Mouse (Mus musculus): ENCODE measurements around the gene Tpra1. TPM values are rescaled to one million over a fixed set of nuclear protein-coding genes. Genes with fewer than 3 reads are reported as not detected.
A peak's percentile ranks its signal among the peaks of the same experiment; 100 is the strongest.

Gene Tpra1
- polyA plus RNA-seq, 1 experiment, result 29.1 TPM

DNA sequence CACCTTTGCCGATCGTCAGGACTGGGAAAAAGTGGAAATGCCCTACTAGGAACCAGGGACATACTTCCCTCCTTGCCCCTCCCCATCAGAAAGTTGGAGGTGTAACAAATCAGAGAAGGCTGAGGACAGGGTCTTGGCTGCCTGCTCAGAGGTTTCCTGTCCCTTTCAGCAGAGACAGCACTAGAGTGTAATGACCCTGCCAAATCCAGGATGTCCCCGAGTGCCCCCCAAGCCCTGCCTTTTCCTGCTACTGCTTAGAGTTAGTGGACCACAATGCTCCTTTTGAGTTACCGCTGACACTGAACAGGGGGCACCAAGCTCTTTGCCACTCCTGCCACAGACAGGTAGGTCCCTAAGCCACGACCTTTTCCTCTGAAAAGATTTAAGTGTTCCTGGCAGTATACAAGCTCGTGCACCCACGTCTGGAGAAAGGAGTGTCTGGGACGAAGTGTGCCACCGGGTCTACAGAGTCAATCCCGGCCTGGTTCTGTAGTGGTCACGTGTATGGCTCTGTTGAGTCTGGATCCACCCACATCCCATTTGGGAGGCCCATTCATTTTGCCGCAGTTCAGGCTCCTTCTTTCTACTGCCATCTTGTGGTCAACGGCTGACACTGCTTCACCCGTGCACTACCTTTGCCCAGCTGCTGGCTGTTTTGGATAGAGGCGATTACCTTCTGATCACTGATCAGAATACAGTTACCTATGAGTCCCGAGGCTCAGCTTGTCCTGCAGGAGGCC lies 4.5 kb downstream of the Tpra1 start:
- H3K36me3 ChIP-seq (ENCODE audit: control insufficient read depth, insufficient read depth), result no peaks in the 10 kb centered on the region
- peaks cover 39% of the 10 kb centered on the region for H3K79me2 ChIP-seq (ENCODE audit: control insufficient read depth, insufficient read depth)
- no peaks in the 10 kb centered on the region for H3K27me3 ChIP-seq (ENCODE audit: control insufficient read depth, insufficient read depth, insufficient read length)
- peaks cover 18% of the 10 kb centered on the region for H3K79me3 ChIP-seq (ENCODE audit: low read depth)
- no peak overlapping the region for H3K4me3 ChIP-seq (ENCODE audit: insufficient read depth, poor library complexity, severe bottlenecking)
- no peak overlapping the region for H3ac ChIP-seq (ENCODE audit: control insufficient read depth, insufficient read length, low read depth)
- TF ChIP-seq CEBPB (IDR thresholded peaks at IDR 0.05; ENCODE audit: low read depth), result no peak
- no peak for TF ChIP-seq MYOD1 (IDR thresholded peaks at IDR 0.05; ENCODE audit: control insufficient read depth, insufficient read length, low read depth)
- no peak for TF ChIP-seq MYOG (IDR thresholded peaks at IDR 0.05; ENCODE audit: control insufficient read depth, extremely low read depth, insufficient read length)
- peak; percentile 86 for TF ChIP-seq USF1 (IDR thresholded peaks at IDR 0.05; ENCODE audit: low read depth)
- no peak for TF ChIP-seq MAX (IDR thresholded peaks at IDR 0.05)
- TF ChIP-seq CTCF (IDR thresholded peaks at IDR 0.05; ENCODE audit: control insufficient read depth, insufficient read depth, insufficient read length), result peak; percentile 76

DNA sequence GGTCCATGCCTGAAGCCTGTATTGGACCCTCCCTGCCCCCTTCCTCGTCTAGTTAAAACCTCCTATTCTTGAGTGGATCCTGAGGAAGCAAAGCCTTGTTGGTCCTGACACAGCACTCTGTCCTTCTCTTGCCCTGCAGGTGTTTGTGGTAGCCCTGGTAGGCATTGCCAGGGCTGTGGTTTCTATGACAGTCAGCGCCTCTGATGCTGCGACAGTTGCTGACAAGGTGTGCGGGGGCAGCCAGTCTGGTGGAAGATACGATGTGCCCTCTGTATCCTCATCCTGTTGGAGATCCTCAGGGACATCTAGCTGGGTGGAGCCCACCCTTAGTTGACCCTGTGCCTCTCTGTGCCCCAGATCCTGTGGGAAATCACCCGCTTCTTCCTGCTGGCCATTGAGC lies 7.1 kb downstream of the Tpra1 start:
- Histone ChIP-seq H3ac (ENCODE audit: control insufficient read depth, insufficient read length, low read depth) (no peak overlapping the region), H3K79me3 (ENCODE audit: low read depth) (peaks cover 4% of the 10 kb centered on the region), H3K79me2 (ENCODE audit: control insufficient read depth, insufficient read depth) (peaks cover 22% of the 10 kb centered on the region), H3K27me3 (ENCODE audit: control insufficient read depth, insufficient read depth, insufficient read length) (no peaks in the 10 kb centered on the region), H3K36me3 (ENCODE audit: control insufficient read depth, insufficient read depth) (peaks cover 5% of the 10 kb centered on the region), H3K4me3 (ENCODE audit: insufficient read depth, poor library complexity, severe bottlenecking) (no peak overlapping the region)
- TF ChIP-seq MYOD1 (IDR thresholded peaks at IDR 0.05; ENCODE audit: control insufficient read depth, insufficient read length, low read depth) (no peak), CTCF (IDR thresholded peaks at IDR 0.05; ENCODE audit: control insufficient read depth, insufficient read depth, insufficient read length) (no peak), MAX (IDR thresholded peaks at IDR 0.05) (no peak), FOSL1 (IDR thresholded peaks at IDR 0.05; ENCODE audit: insufficient read depth, low read length, poor library complexity, severe bottlenecking) (no peak), MYOG (IDR thresholded peaks at IDR 0.05; ENCODE audit: control insufficient read depth, extremely low read depth, insufficient read length) (no peak)

DNA sequence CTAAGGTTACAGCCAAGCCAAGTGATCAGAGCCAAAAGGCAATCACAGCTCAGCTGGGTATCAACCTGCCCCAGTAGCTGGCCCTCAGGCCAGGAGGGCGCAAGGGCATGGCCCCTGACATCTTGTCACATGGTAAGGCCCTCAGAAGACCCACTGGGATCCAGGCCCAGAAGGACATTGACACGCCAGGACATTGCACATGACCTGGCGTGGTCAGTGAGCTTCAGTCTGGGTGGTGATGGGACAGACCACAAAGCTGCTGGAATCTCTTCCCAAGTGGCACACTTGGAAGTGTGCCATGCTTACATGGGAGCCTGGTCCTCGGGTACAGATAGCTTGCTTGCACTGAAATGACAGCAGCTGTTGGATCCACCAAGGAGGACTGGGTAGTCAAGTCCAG lies 11.0 kb downstream of the Tpra1 start:
- peaks cover 5% of the 10 kb centered on the region for H3K36me3 ChIP-seq (ENCODE audit: control insufficient read depth, insufficient read depth)
- H3K27me3 ChIP-seq (ENCODE audit: control insufficient read depth, insufficient read depth, insufficient read length), result no peaks in the 10 kb centered on the region
- H3K79me2 ChIP-seq (ENCODE audit: control insufficient read depth, insufficient read depth), result no peaks in the 10 kb centered on the region
- no peaks in the 10 kb centered on the region for H3K79me3 ChIP-seq (ENCODE audit: low read depth)
- H3K4me3 ChIP-seq (ENCODE audit: insufficient read depth, poor library complexity, severe bottlenecking), result no peak overlapping the region
- peak; percentile 16 for TF ChIP-seq USF1 (IDR thresholded peaks at IDR 0.05; ENCODE audit: low read depth)
- TF ChIP-seq FOSL1 (IDR thresholded peaks at IDR 0.05; ENCODE audit: insufficient read depth, low read length, poor library complexity, severe bottlenecking), result no peak
- no peak overlapping the region for H3ac ChIP-seq (ENCODE audit: control insufficient read depth, insufficient read length, low read depth)

DNA sequence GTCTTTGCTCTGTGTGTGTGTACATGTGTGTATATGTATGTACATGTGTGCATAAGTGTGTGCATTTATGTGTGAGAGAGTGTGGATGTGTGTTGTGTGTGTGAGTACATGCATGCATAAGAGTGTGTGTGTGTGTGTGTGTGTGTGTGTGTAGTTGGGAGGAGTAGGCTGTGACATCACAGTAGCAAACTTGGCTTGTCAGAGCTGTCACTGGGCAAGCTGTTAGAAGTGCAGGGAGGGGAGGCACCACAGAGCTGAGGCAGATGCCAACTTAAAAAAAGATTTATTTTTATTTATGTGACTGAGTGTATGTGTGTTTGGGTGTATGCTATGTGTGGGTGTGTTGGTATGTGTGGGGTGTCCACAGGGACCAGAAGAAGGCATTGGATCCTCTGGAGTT lies 11.4 kb downstream of the Tpra1 start:
- TF ChIP-seq MYOG (IDR thresholded peaks at IDR 0.05; ENCODE audit: control insufficient read depth, extremely low read depth, insufficient read length) (no peak), CTCF (IDR thresholded peaks at IDR 0.05; ENCODE audit: control insufficient read depth, insufficient read depth, insufficient read length) (no peak), CEBPB (IDR thresholded peaks at IDR 0.05; ENCODE audit: low read depth) (no peak), FOSL1 (IDR thresholded peaks at IDR 0.05; ENCODE audit: insufficient read depth, low read length, poor library complexity, severe bottlenecking) (no peak), MYOD1 (IDR thresholded peaks at IDR 0.05; ENCODE audit: control insufficient read depth, insufficient read length, low read depth) (no peak), USF1 (IDR thresholded peaks at IDR 0.05; ENCODE audit: low read depth) (no peak), MAX (IDR thresholded peaks at IDR 0.05) (no peak)
- Histone ChIP-seq H3ac (ENCODE audit: control insufficient read depth, insufficient read length, low read depth) (no peak overlapping the region), H3K4me3 (ENCODE audit: insufficient read depth, poor library complexity, severe bottlenecking) (no peak overlapping the region), H3K79me3 (ENCODE audit: low read depth) (no peaks in the 10 kb centered on the region), H3K36me3 (ENCODE audit: control insufficient read depth, insufficient read depth) (peaks cover 5% of the 10 kb centered on the region), H3K27me3 (ENCODE audit: control insufficient read depth, insufficient read depth, insufficient read length) (no peaks in the 10 kb centered on the region), H3K79me2 (ENCODE audit: control insufficient read depth, insufficient read depth) (no peaks in the 10 kb centered on the region)

DNA sequence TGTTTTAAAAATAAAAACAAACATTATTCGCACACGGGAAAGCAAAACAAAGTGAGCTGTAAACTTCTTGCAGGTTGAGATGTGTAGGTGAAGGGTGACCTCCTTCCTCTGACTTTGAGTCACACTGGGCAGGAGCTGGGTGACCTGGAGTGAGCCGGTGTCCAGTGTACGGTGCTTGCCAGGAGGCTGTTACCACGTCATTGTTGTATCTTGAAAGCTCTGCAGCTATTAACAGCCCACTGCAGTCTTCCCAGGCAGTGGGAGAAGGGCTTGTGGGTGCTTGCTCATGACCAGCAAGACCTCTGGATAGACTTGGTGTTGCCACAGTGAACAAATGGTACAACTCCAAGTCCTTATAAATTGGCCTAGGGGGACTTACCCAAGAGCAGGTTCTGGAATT lies 12.7 kb downstream of the Tpra1 start:
- no peak overlapping the region for H3K4me3 ChIP-seq (ENCODE audit: insufficient read depth, poor library complexity, severe bottlenecking)
- TF ChIP-seq CTCF (IDR thresholded peaks at IDR 0.05; ENCODE audit: control insufficient read depth, insufficient read depth, insufficient read length), result no peak
- no peak for TF ChIP-seq CEBPB (IDR thresholded peaks at IDR 0.05; ENCODE audit: low read depth)
- TF ChIP-seq MYOD1 (IDR thresholded peaks at IDR 0.05; ENCODE audit: control insufficient read depth, insufficient read length, low read depth), result no peak
- no peak for TF ChIP-seq MAX (IDR thresholded peaks at IDR 0.05)
- no peak for TF ChIP-seq USF1 (IDR thresholded peaks at IDR 0.05; ENCODE audit: low read depth)
- peaks cover 5% of the 10 kb centered on the region for H3K36me3 ChIP-seq (ENCODE audit: control insufficient read depth, insufficient read depth)
- H3ac ChIP-seq (ENCODE audit: control insufficient read depth, insufficient read length, low read depth), result no peak overlapping the region
- H3K79me2 ChIP-seq (ENCODE audit: control insufficient read depth, insufficient read depth), result no peaks in the 10 kb centered on the region
- H3K27me3 ChIP-seq (ENCODE audit: control insufficient read depth, insufficient read depth, insufficient read length), result no peaks in the 10 kb centered on the region
- H3K79me3 ChIP-seq (ENCODE audit: low read depth), result no peaks in the 10 kb centered on the region

DNA sequence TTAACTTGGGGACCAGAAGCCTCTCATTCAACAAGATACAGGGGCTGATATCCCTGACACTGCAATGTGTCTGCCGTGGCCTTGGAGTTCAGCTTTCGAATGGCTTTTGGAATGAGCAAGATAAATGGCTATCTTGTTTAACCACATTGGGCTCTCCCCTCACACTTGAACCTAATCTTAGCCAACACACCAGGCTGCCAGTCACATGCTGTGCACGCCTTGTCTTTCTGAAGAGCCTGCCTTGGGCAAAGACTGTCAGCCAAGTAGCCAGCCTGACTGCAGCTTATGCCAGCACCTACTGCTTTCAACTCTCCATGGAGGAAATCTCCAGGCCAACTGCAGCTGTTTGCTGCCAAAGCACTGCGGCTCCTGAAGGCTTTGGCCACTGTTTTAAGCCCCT lies 13.5 kb downstream of the Tpra1 start:
- H3ac ChIP-seq (ENCODE audit: control insufficient read depth, insufficient read length, low read depth), result no peak overlapping the region
- no peaks in the 10 kb centered on the region for H3K79me3 ChIP-seq (ENCODE audit: low read depth)
- no peaks in the 10 kb centered on the region for H3K27me3 ChIP-seq (ENCODE audit: control insufficient read depth, insufficient read depth, insufficient read length)
- no peak overlapping the region for H3K4me3 ChIP-seq (ENCODE audit: insufficient read depth, poor library complexity, severe bottlenecking)
- no peaks in the 10 kb centered on the region for H3K79me2 ChIP-seq (ENCODE audit: control insufficient read depth, insufficient read depth)
- peaks cover 5% of the 10 kb centered on the region for H3K36me3 ChIP-seq (ENCODE audit: control insufficient read depth, insufficient read depth)
- no peak for TF ChIP-seq FOSL1 (IDR thresholded peaks at IDR 0.05; ENCODE audit: insufficient read depth, low read length, poor library complexity, severe bottlenecking)
- TF ChIP-seq MYOD1 (IDR thresholded peaks at IDR 0.05; ENCODE audit: control insufficient read depth, insufficient read length, low read depth), result no peak
- no peak for TF ChIP-seq CEBPB (IDR thresholded peaks at IDR 0.05; ENCODE audit: low read depth)
- TF ChIP-seq USF1 (IDR thresholded peaks at IDR 0.05; ENCODE audit: low read depth), result no peak
- TF ChIP-seq MYOG (IDR thresholded peaks at IDR 0.05; ENCODE audit: control insufficient read depth, extremely low read depth, insufficient read length), result no peak
- no peak for TF ChIP-seq CTCF (IDR thresholded peaks at IDR 0.05; ENCODE audit: control insufficient read depth, insufficient read depth, insufficient read length)
- no peak for TF ChIP-seq MAX (IDR thresholded peaks at IDR 0.05)
